Comparison of ENCODE assay signal across 10 mouse cellular contexts in genomic region chr6:31357286-31357685, GRCm38 (mm10). TPM values are rescaled to one million over a fixed set of nuclear protein-coding genes. Genes with fewer than 3 reads are reported as not detected.
DNase-seq lines count a peak whose midpoint lies in the region; ATAC-seq and TF ChIP-seq lines count a peak whose summit lies in the region.
"Had no signal": no experiment of that assay in that cellular context is flagged by ENCODE, and none has a peak within 500 bp of the region (broad histone marks: within the 10 kb centered on the region; RNA-seq: fewer than 3 reads in every experiment).

No protein-coding gene starts in this region.

- WGBS in kidney, adult 2 months = 62% methylated on average over 4 of the region's 4 CpGs
- 64% methylated on average over 4 of the region's 4 CpGs for WGBS in forebrain, embryonic 12.5 days
- WGBS in hindbrain, embryonic 16.5 days = 31% methylated on average over 4 of the region's 4 CpGs

- ATAC-seq in forebrain, embryonic 12.5 days (ENCODE audit: low FRiP score) = no peak; the same call in 1 of the 2 replicates
- ATAC-seq in hindbrain, embryonic 16.5 days = peak; percentile 83
- ATAC-seq: Patski had no signal

- H3K9me3 ChIP-seq in forebrain, embryonic 12.5 days = no peaks in the 10 kb centered on the region
- H3K9me3 ChIP-seq in hindbrain, embryonic 16.5 days (ENCODE audit: control insufficient read depth, low read length) = no peaks in the 10 kb centered on the region
- H3K9me3 ChIP-seq: limb, embryonic 13.5 days had no signal

- no peak overlapping the region for H3K9ac ChIP-seq in forebrain, embryonic 12.5 days
- H3K9ac ChIP-seq in hindbrain, embryonic 16.5 days (ENCODE audit: low read depth, low read length) = no peak overlapping the region
- H3K9ac ChIP-seq: limb, embryonic 13.5 days had no signal

- no peak for TF ChIP-seq CTCF in kidney, adult 2 months (conservative IDR thresholded peaks at IDR 0.05; ENCODE audit: insufficient read depth, insufficient read length, low read depth, low read length)

- no peaks in the 10 kb centered on the region for H3K36me3 ChIP-seq in kidney, adult 2 months (ENCODE audit: control insufficient read depth, insufficient read depth, low read length)
- no peaks in the 10 kb centered on the region for H3K36me3 ChIP-seq in forebrain, embryonic 12.5 days (replicated peaks)
- H3K36me3 ChIP-seq in hindbrain, embryonic 16.5 days (ENCODE audit: control insufficient read depth, insufficient read depth, low read length) = no peaks in the 10 kb centered on the region
- H3K36me3 ChIP-seq: limb, embryonic 13.5 days had no signal

- no peak overlapping the region for H3K4me3 ChIP-seq in kidney, adult 2 months (ENCODE audit: insufficient read depth, low read depth, low read length)
- H3K4me3 ChIP-seq in forebrain, embryonic 12.5 days (replicated peaks) = no peak overlapping the region
- H3K4me3 ChIP-seq in hindbrain, embryonic 16.5 days (ENCODE audit: low read length) = no peak overlapping the region
- H3K4me3 ChIP-seq: limb, embryonic 13.5 days had no signal

- no peak overlapping the region for H3K4me2 ChIP-seq in forebrain, embryonic 12.5 days
- H3K4me2 ChIP-seq in hindbrain, embryonic 16.5 days (ENCODE audit: low read length) = no peak overlapping the region
- H3K4me2 ChIP-seq: limb, embryonic 13.5 days had no signal

- TF ChIP-seq POLR2A in kidney, adult 2 months (IDR thresholded peaks at IDR 0.05; ENCODE audit: low read depth, low read length) = no peak

- H3K27me3 ChIP-seq in kidney, adult 2 months (replicated peaks; ENCODE audit: control insufficient read depth, insufficient read depth, low read length) = no peaks in the 10 kb centered on the region
- no peaks in the 10 kb centered on the region for H3K27me3 ChIP-seq in forebrain, embryonic 12.5 days
- H3K27me3 ChIP-seq in hindbrain, embryonic 16.5 days (replicated peaks; ENCODE audit: control insufficient read depth, insufficient read depth, low read length) = no peaks in the 10 kb centered on the region
- H3K27me3 ChIP-seq: limb, embryonic 13.5 days had no signal

- no peak overlapping the region for H3K27ac ChIP-seq in kidney, adult 2 months (ENCODE audit: insufficient read depth, low read depth, low read length)
- peak overlapping the region; percentile 2; the same call in 1 of the 2 replicates for H3K27ac ChIP-seq in forebrain, embryonic 12.5 days
- no peak overlapping the region for H3K27ac ChIP-seq in hindbrain, embryonic 16.5 days (ENCODE audit: low read depth, low read length)
- H3K27ac ChIP-seq: limb, embryonic 13.5 days had no signal

- peak; percentile 28 for DNase-seq in kidney, adult 2 months
- no peak for DNase-seq in kidney, postnatal 4 days
- DNase-seq in lung, postnatal 25 days (ENCODE audit: low spot score) = peak; percentile 45
- no peak for DNase-seq in thymus, postnatal 0 days (ENCODE audit: low spot score)
- DNase-seq in ovary, adult 18-20 months (ENCODE audit: low spot score) = no peak
- no peak for DNase-seq in thymus, postnatal 10 days (ENCODE audit: low spot score in 2 of 2)

- H3K4me1 ChIP-seq in kidney, adult 2 months (ENCODE audit: control insufficient read depth, insufficient read depth, low read length) = no peaks in the 10 kb centered on the region
- no peaks in the 10 kb centered on the region; the same call in 1 of the 2 replicates for H3K4me1 ChIP-seq in forebrain, embryonic 12.5 days
- no peaks in the 10 kb centered on the region; the same call in none of the 2 replicates for H3K4me1 ChIP-seq in hindbrain, embryonic 16.5 days (ENCODE audit: control insufficient read depth, insufficient read depth, low read depth, low read length)

RNA-seq across cellular contexts. Expression of gene Mkln1, which starts 41.2 kb away (rescaled TPM):
- 50.4 and 84.5 TPM in 2 replicates for polyA plus RNA-seq in kidney, adult 2 months (2012; rRNA removed)
- 187 and 208 TPM in 2 replicates for polyA plus RNA-seq in forebrain, embryonic 12.5 days (2016; fragmentation: Nextera tagmentation; extraction: Ambion mirVana)
- polyA plus RNA-seq in hindbrain, embryonic 16.5 days (2015; fragmentation: Nextera tagmentation; extraction: Ambion mirVana) = 119 and 123 TPM in 2 replicates
- polyA plus RNA-seq in thymus, postnatal 0 days (2015; fragmentation: Nextera tagmentation; extraction: Ambion mirVana) = 207 and 217 TPM in 2 replicates

Comparison
In these comparisons a context has a peak if more than half of its experiments do, and no peak if none do; other contexts are left out.
1. DNase-seq: peak in kidney, adult 2 months (single experiment) and lung, postnatal 25 days (single experiment); none in kidney, postnatal 4 days (0 of 2), thymus, postnatal 0 days (single experiment), ovary, adult 18-20 months (single experiment) and thymus, postnatal 10 days (0 of 2).